ENCODE assay signal across 21 mouse cellular contexts in genomic region chr11:89765770-89766148, GRCm38 (mm10). TPM values are rescaled to one million over a fixed set of nuclear protein-coding genes. Genes with fewer than 3 reads are reported as not detected.
DNase-seq lines count a peak whose midpoint lies in the region; ATAC-seq lines count a peak whose summit lies in the region.
"Had no signal": no experiment of that assay in that cellular context is flagged by ENCODE, and none has a peak within 500 bp of the region (broad histone marks: within the 10 kb centered on the region; RNA-seq: fewer than 3 reads in every experiment).

No protein-coding gene starts in this region.

- H3K27ac ChIP-seq in hindbrain, embryonic 13.5 days, result 0 out of 2 replicates have a peak overlapping the region, but pooled peaks have one; percentile 23
- H3K27ac ChIP-seq in hindbrain, embryonic 14.5 days, result no peak overlapping the region
- no peak overlapping the region; the same call in 1 of the 2 replicates for H3K27ac ChIP-seq in forebrain, embryonic 14.5 days (ENCODE audit: low read depth, low read length)
- H3K27ac ChIP-seq in midbrain, embryonic 15.5 days, result no peak overlapping the region
- H3K27ac ChIP-seq: gastrocnemius, adult 2 months had no signal

- peaks cover 13% of the 10 kb centered on the region for H3K4me1 ChIP-seq in hindbrain, embryonic 13.5 days (replicated peaks)
- no peaks in the 10 kb centered on the region for H3K4me1 ChIP-seq in hindbrain, embryonic 14.5 days (replicated peaks; ENCODE audit: control insufficient read depth, insufficient read depth, low read length)
- peaks cover 3% of the 10 kb centered on the region; the same call in 1 of the 2 replicates for H3K4me1 ChIP-seq in forebrain, embryonic 14.5 days (ENCODE audit: control insufficient read depth, insufficient read depth, low read length)
- peaks cover 4% of the 10 kb centered on the region; the same call in 1 of the 2 replicates for H3K4me1 ChIP-seq in midbrain, embryonic 15.5 days
- H3K4me1 ChIP-seq: heart, embryonic 12.5 days had no signal

- ATAC-seq in hindbrain, embryonic 13.5 days (ENCODE audit: low FRiP score), result no peak
- no peak for ATAC-seq in hindbrain, embryonic 14.5 days (ENCODE audit: low FRiP score)
- peak; percentile 81 for ATAC-seq in forebrain, embryonic 14.5 days
- ATAC-seq in midbrain, embryonic 15.5 days (replicated peaks), result 0 out of 2 replicates have a peak, but pooled peaks have one; percentile 54
- ATAC-seq: hindbrain, embryonic 16.5 days had no signal

- H3K27me3 ChIP-seq in hindbrain, embryonic 13.5 days, result no peaks in the 10 kb centered on the region
- H3K27me3 ChIP-seq in hindbrain, embryonic 14.5 days (ENCODE audit: control insufficient read depth, insufficient read depth, low read length), result no peaks in the 10 kb centered on the region
- peaks cover 15% of the 10 kb centered on the region for H3K27me3 ChIP-seq in forebrain, embryonic 14.5 days (replicated peaks; ENCODE audit: control insufficient read depth, insufficient read depth, low read length)
- H3K27me3 ChIP-seq in midbrain, embryonic 15.5 days (replicated peaks), result no peaks in the 10 kb centered on the region
- H3K27me3 ChIP-seq: heart, embryonic 12.5 days had no signal

- no peaks in the 10 kb centered on the region for H3K36me3 ChIP-seq in hindbrain, embryonic 13.5 days
- no peaks in the 10 kb centered on the region for H3K36me3 ChIP-seq in hindbrain, embryonic 14.5 days (replicated peaks; ENCODE audit: control insufficient read depth, insufficient read depth)
- H3K36me3 ChIP-seq in forebrain, embryonic 14.5 days (ENCODE audit: control insufficient read depth, insufficient read depth, low read length), result no peaks in the 10 kb centered on the region
- H3K36me3 ChIP-seq in midbrain, embryonic 15.5 days (replicated peaks), result no peaks in the 10 kb centered on the region
- H3K36me3 ChIP-seq: heart, embryonic 12.5 days had no signal

- no peaks in the 10 kb centered on the region for H3K9me3 ChIP-seq in hindbrain, embryonic 13.5 days
- H3K9me3 ChIP-seq in hindbrain, embryonic 14.5 days (ENCODE audit: control insufficient read depth, low read length), result no peaks in the 10 kb centered on the region
- H3K9me3 ChIP-seq in forebrain, embryonic 14.5 days (replicated peaks; ENCODE audit: control insufficient read depth, low read length), result no peaks in the 10 kb centered on the region
- no peaks in the 10 kb centered on the region for H3K9me3 ChIP-seq in midbrain, embryonic 15.5 days
- H3K9me3 ChIP-seq: heart, embryonic 12.5 days had no signal

- H3K4me3 ChIP-seq in hindbrain, embryonic 13.5 days, result no peak overlapping the region
- H3K4me3 ChIP-seq in hindbrain, embryonic 14.5 days (replicated peaks; ENCODE audit: low read length), result no peak overlapping the region
- no peak overlapping the region for H3K4me3 ChIP-seq in forebrain, embryonic 14.5 days (ENCODE audit: low read depth, low read length)
- H3K4me3 ChIP-seq in midbrain, embryonic 15.5 days, result no peak overlapping the region
- H3K4me3 ChIP-seq: gastrocnemius, adult 2 months; heart, embryonic 12.5 days; myocyte had no signal

- no peak for DNase-seq in hindbrain, embryonic 14.5 days (ENCODE audit: low spot score)
- DNase-seq in embryo, embryonic 10.5 days (ENCODE audit: low spot score), result peak; percentile 9
- DNase-seq in forebrain, embryonic 14.5 days (ENCODE audit: low spot score), result peak; percentile 77
- no peak for DNase-seq in spleen, adult 12 weeks (ENCODE audit: low spot score)
- no peak for DNase-seq in cerebellum, adult 9-10 months
- no peak for DNase-seq in cerebellum, adult 18-20 months
- DNase-seq: adrenal gland, postnatal 25 days; cerebellum, adult 8-10 months; gastrocnemius, adult 2 months; kidney, adult 18-20 months; kidney, postnatal 10 days; left cerebral cortex, postnatal 4 days; liver; lung, postnatal 10 days; thymus, postnatal 25 days had no signal

- H3K4me2 ChIP-seq in hindbrain, embryonic 13.5 days, result no peak overlapping the region
- no peak overlapping the region for H3K4me2 ChIP-seq in hindbrain, embryonic 14.5 days (replicated peaks)
- H3K4me2 ChIP-seq in forebrain, embryonic 14.5 days (ENCODE audit: low read length), result no peak overlapping the region
- no peak overlapping the region for H3K4me2 ChIP-seq in midbrain, embryonic 15.5 days
- H3K4me2 ChIP-seq: heart, embryonic 12.5 days had no signal

- WGBS in hindbrain, embryonic 13.5 days, result 40% methylated on average over 2 of the region's 2 CpGs
- WGBS in hindbrain, embryonic 14.5 days, result 40% methylated on average over 2 of the region's 2 CpGs
- 3% methylated on average over 2 of the region's 2 CpGs for WGBS in forebrain, embryonic 14.5 days
- WGBS in midbrain, embryonic 15.5 days, result 16% methylated on average over 2 of the region's 2 CpGs

- H3K9ac ChIP-seq in hindbrain, embryonic 13.5 days, result no peak overlapping the region
- no peak overlapping the region for H3K9ac ChIP-seq in hindbrain, embryonic 14.5 days
- no peak overlapping the region for H3K9ac ChIP-seq in forebrain, embryonic 14.5 days (ENCODE audit: low read length)
- H3K9ac ChIP-seq in midbrain, embryonic 15.5 days, result no peak overlapping the region
- H3K9ac ChIP-seq: heart, embryonic 12.5 days had no signal

RNA-seq across cellular contexts. Expression of gene Ankfn1, which starts 11.7 kb away (rescaled TPM):
- 2.0 and 2.8 TPM in 2 replicates for polyA plus RNA-seq in hindbrain, embryonic 13.5 days (2015; fragmentation: Nextera tagmentation; extraction: Ambion mirVana)
- 4.8 and 6.2 TPM in 2 replicates for polyA plus RNA-seq in hindbrain, embryonic 14.5 days (2014; fragmentation: Nextera tagmentation; extraction: Ambion mirVana)
- 2.4 and 5.0 TPM in 2 replicates for polyA plus RNA-seq in forebrain, embryonic 14.5 days (2014; fragmentation: Nextera tagmentation; extraction: Ambion mirVana)
- polyA plus RNA-seq in midbrain, embryonic 15.5 days (2015; fragmentation: Nextera tagmentation; extraction: Ambion mirVana), result 5.5 and 6.5 TPM in 2 replicates
- polyA plus RNA-seq: heart, embryonic 12.5 days; liver, embryonic 16.5 days had no signal

Comparison
In these comparisons a context has a peak if more than half of its experiments do, and no peak if none do; other contexts are left out.
1. ATAC-seq: peak in forebrain, embryonic 14.5 days (single experiment) and midbrain, embryonic 15.5 days (single experiment); none in hindbrain, embryonic 13.5 days (single experiment) and hindbrain, embryonic 14.5 days (single experiment).
2. DNase-seq: peak in embryo, embryonic 10.5 days (single experiment) and forebrain, embryonic 14.5 days (single experiment); none in hindbrain, embryonic 14.5 days (single experiment), spleen, adult 12 weeks (single experiment), cerebellum, adult 9-10 months (single experiment) and cerebellum, adult 18-20 months (0 of 2).